Mouse (Mus musculus) kidney, adult 2 months (tissue): ENCODE measurements around the gene Cdk10.

Source experiments
- CTCF ChIP-seq: fragments of 200-500 bp; conservative IDR thresholded peaks from 2 replicates; pipeline ENCODE4 v1.5.1; 2011; ENCODE audit warnings: low read depth, mild to moderate bottlenecking, control low read depth, low read length, moderate library complexity, mixed read lengths; ENCODE audit not compliant: insufficient read depth, insufficient read length
- POLR2A ChIP-seq: fragments of 200-500 bp; IDR thresholded peaks from one replicate; pipeline ENCODE4 v1.6.1; 2011; ENCODE audit warnings: low read depth, low read length, control low read depth

DNA sequence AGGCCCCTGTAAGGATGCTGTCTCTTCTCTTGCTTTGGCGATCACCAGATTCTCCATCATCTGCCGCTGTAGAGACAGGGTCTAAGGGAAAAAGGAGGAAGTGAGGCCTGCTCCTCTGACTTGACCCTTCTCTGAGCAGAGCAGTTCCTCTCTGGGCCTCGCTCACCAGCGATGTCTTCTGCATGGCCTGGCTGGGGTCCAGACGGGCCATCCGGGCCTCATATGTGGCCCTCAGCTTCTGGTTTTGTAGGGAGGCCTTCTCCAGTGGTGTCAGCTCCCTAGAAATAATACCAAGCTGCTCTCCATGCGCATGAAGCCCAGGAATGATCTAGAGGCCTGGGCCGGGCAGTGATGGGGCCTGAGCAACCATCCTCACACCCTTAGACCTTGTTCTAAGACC lies 24.0 kb downstream of the Cdk10 start:
- no peak for TF ChIP-seq CTCF
- TF ChIP-seq POLR2A, result no peak
